Mouse (Mus musculus) adrenal gland, postnatal 0 days (tissue): Measurements from ENCODE around the gene Tgif2lx1. TPM values are rescaled to one million over a fixed set of nuclear protein-coding genes. Genes with fewer than 3 reads are reported as not detected.

Source experiments
- polyA plus RNA-seq: library from polyadenylated mRNA; unstranded; fragments of >200 nt; fragmentation: Nextera tagmentation; extraction: Ambion mirVana; gene quantifications from 2 replicates; pipeline ENCODE4 v1.2.1, GENCODE M21; 2015

Tgif2lx1 gene
- not detected in 2 replicates for polyA plus RNA-seq

DNA sequence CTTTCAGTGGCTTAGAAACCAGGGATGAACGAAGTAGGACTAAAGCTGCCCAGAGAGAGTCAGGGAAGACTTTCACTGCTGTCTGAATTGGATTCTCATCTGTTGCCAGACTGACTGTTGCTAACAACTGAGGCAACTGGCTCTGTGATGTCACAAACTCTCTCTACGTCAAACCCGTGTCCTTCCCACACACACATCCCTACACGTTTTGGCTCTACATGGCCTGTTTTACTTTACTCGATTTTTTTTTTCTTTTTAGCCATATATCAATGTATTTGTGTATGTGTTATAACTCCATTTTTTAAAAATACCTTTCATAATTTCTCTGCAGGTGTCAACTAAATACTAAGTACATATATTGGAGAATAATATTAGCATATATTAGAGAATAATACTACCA is at the start of gene Tgif2lx1:
Tgif2lx1 (minus strand) TSS at position 101 of the 400 bp plus-strand sequence.

Other genes starting within 250 kb of the Tgif2lx1 start
- not detected in 2 replicates for gene Tgif2lx2, start 53.5 kb downstream of the Tgif2lx1 start, polyA plus RNA-seq